Mouse (Mus musculus) skeletal muscle tissue, adult 2 months (tissue): ENCODE measurements around the gene Gins3.

Experiments used
- DNase-seq: peaks from one replicate; pipeline ENCODE4 v3.0.0-alpha.2; 2012; ENCODE audit warnings: low read depth, low spot score

Gins3 gene

DNA sequence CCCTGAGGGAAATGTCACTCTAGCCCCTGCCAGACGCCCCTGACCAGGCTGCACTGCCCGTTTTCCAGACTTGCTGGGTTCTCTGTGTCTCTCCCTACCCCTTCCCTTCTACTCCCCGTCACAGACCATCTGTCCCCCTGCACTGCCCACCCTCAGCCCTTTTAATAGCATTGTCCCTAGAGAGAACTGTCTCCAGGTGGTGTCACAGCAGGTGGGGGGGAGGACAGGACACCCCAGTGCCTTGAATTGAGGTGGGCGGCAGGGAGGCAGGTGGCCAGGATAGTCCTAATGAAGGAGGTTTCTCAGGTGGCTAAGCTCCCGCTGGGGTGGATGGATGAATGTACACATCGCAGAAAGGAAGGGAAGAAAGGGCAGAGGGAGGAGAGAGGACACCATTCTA lies 61.4 kb downstream of the Gins3 start:
- no peak for DNase-seq
